Mouse (Mus musculus): ENCODE results near the gene Abhd17b. TPM values are rescaled to one million over a fixed set of nuclear protein-coding genes. Genes with fewer than 3 reads are reported as not detected.
"Not testable (repeated sequence)": the region's sequence is repeated elsewhere in the genome, so short reads cannot be mapped to it uniquely, and the experiment has no call there.

Gene Abhd17b
- total and polyA plus RNA-seq, 2 experiments from 2014 or later = 17.5 to 17.6 TPM

GRCm38 (mm10) chr19:21715515-21715914, 62.5 kb downstream of the Abhd17b start:
- TF ChIP-seq CTCF (IDR thresholded peaks at IDR 0.05; ENCODE audit: low read depth) = no peak
- no peak for TF ChIP-seq EP300 (IDR thresholded peaks at IDR 0.05; ENCODE audit: low read depth)
- Histone ChIP-seq H3K9ac (replicated peaks; ENCODE audit: low read depth, low read length) (no peak overlapping the region), H3K4me1 (ENCODE audit: control insufficient read depth, insufficient read depth) (peaks cover 5% of the 10 kb centered on the region; the same call in 1 of the 2 replicates), H3K4me3 (ENCODE audit: low read depth, low read length) (no peak overlapping the region), H3K27ac (ENCODE audit: low read depth) (no peak overlapping the region), H3K9me3 (replicated peaks; ENCODE audit: control insufficient read depth, low read length) (no peaks in the 10 kb centered on the region), H3K36me3 (replicated peaks; ENCODE audit: control insufficient read depth, insufficient read depth, low read length) (no peaks in the 10 kb centered on the region), H3K27me3 (ENCODE audit: control insufficient read depth, insufficient read depth, low read length) (no peaks in the 10 kb centered on the region), H3K4me2 (ENCODE audit: low read depth, low read length) (no peak overlapping the region)
- 83% methylated on average over 9 of the region's 9 CpGs for WGBS
- DNase-seq (ENCODE audit: low spot score) (no peak), ATAC-seq (ENCODE audit: insufficient read depth, low read depth) (no peak)

DNA sequence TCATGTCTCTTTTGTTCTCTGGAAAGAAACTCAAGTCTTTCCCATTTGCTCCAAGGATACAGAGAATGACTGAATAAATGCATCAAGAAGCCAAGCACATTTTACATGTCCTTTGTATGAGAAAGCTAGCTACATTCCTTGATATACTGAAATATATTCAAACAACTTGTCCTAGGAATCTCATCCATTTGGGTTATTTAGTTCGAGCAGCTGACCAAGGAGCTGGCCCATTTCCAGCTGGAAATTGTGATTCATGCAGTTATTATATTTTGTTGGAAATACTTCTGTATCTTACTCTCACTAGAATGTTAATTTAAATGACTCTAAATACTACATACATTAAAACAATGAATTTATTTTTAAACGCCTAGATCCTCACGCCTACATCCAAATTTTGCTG, 63.5 kb downstream of the Abhd17b start:
- 77% methylated on average over 3 of the region's 3 CpGs for WGBS
- H3K36me3 ChIP-seq (replicated peaks; ENCODE audit: control insufficient read depth, insufficient read depth, low read length) = no peaks in the 10 kb centered on the region
- H3K27me3 ChIP-seq (ENCODE audit: control insufficient read depth, insufficient read depth, low read length) = no peaks in the 10 kb centered on the region
- no peaks in the 10 kb centered on the region for H3K9me3 ChIP-seq (replicated peaks; ENCODE audit: control insufficient read depth, low read length)
- no peak overlapping the region for H3K27ac ChIP-seq (ENCODE audit: low read depth)
- H3K4me1 ChIP-seq (ENCODE audit: control insufficient read depth, insufficient read depth) = peaks cover 5% of the 10 kb centered on the region; the same call in 1 of the 2 replicates
- no peak for TF ChIP-seq CTCF (IDR thresholded peaks at IDR 0.05; ENCODE audit: low read depth)
- TF ChIP-seq EP300 (IDR thresholded peaks at IDR 0.05; ENCODE audit: low read depth) = no peak
- H3K4me2 ChIP-seq (ENCODE audit: low read depth, low read length) = no peak overlapping the region
- no peak overlapping the region for H3K9ac ChIP-seq (replicated peaks; ENCODE audit: low read depth, low read length)
- ATAC-seq (ENCODE audit: insufficient read depth, low read depth) (no peak), DNase-seq (ENCODE audit: low spot score) (no peak)
- no peak overlapping the region for H3K4me3 ChIP-seq (ENCODE audit: low read depth, low read length)

GRCm38 (mm10) chr19:21719206-21719605, 66.2 kb downstream of the Abhd17b start:
- 81% methylated on average over 3 of the region's 3 CpGs for WGBS
- DNase-seq (ENCODE audit: low spot score) = no peak
- TF ChIP-seq EP300 (IDR thresholded peaks at IDR 0.05; ENCODE audit: low read depth) = no peak
- TF ChIP-seq CTCF (IDR thresholded peaks at IDR 0.05; ENCODE audit: low read depth) = no peak
- no peak overlapping the region for H3K4me3 ChIP-seq (ENCODE audit: low read depth, low read length)
- H3K4me1 ChIP-seq (ENCODE audit: control insufficient read depth, insufficient read depth) = peaks cover 5% of the 10 kb centered on the region; the same call in 1 of the 2 replicates
- H3K9ac ChIP-seq (replicated peaks; ENCODE audit: low read depth, low read length) = no peak overlapping the region
- H3K4me2 ChIP-seq (ENCODE audit: low read depth, low read length) = no peak overlapping the region
- no peaks in the 10 kb centered on the region for H3K27me3 ChIP-seq (ENCODE audit: control insufficient read depth, insufficient read depth, low read length)
- no peaks in the 10 kb centered on the region for H3K9me3 ChIP-seq (replicated peaks; ENCODE audit: control insufficient read depth, low read length)
- H3K36me3 ChIP-seq (replicated peaks; ENCODE audit: control insufficient read depth, insufficient read depth, low read length) = no peaks in the 10 kb centered on the region
- H3K27ac ChIP-seq (ENCODE audit: low read depth) = no peak overlapping the region
- ATAC-seq (ENCODE audit: insufficient read depth, low read depth) = no peak

DNA sequence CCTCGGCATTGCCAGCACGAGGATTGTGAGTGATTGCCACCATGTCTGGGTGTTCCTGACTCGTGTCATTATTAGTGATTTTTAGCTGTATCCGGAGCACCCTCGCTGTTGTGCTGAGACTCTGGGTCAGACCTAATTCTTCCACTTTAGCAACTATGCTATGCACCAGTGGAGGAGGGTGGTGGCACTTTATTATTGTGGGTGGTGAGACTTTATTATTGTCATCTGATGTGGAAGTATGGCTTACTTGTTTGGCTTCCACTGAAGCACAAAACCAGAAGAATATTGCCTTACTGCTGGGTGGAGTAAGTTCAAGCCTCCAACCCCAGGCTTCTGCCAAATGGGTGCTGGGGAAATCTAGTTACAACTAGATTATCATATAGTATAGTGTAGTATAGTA, 68.0 kb downstream of the Abhd17b start:
- no peak overlapping the region for H3K27ac ChIP-seq (ENCODE audit: low read depth)
- H3K4me3 ChIP-seq (ENCODE audit: low read depth, low read length) = no peak overlapping the region
- H3K9me3 ChIP-seq (replicated peaks; ENCODE audit: control insufficient read depth, low read length) = no peaks in the 10 kb centered on the region
- no peaks in the 10 kb centered on the region for H3K36me3 ChIP-seq (replicated peaks; ENCODE audit: control insufficient read depth, insufficient read depth, low read length)
- ATAC-seq (ENCODE audit: insufficient read depth, low read depth) (no peak), DNase-seq (ENCODE audit: low spot score) (no peak)
- 84% methylated on average over 5 of the region's 5 CpGs for WGBS
- TF ChIP-seq EP300 (IDR thresholded peaks at IDR 0.05; ENCODE audit: low read depth) = no peak
- TF ChIP-seq CTCF (IDR thresholded peaks at IDR 0.05; ENCODE audit: low read depth) = no peak
- no peak overlapping the region for H3K9ac ChIP-seq (replicated peaks; ENCODE audit: low read depth, low read length)
- H3K27me3 ChIP-seq (ENCODE audit: control insufficient read depth, insufficient read depth, low read length) = no peaks in the 10 kb centered on the region
- H3K4me1 ChIP-seq (ENCODE audit: control insufficient read depth, insufficient read depth) = no peaks in the 10 kb centered on the region
- no peak overlapping the region for H3K4me2 ChIP-seq (ENCODE audit: low read depth, low read length)

GRCm38 (mm10) chr19:21723280-21723679, 70.3 kb downstream of the Abhd17b start:
- not testable (repeated sequence) for ATAC-seq (ENCODE audit: insufficient read depth, low read depth); DNase-seq (ENCODE audit: low spot score); H3K27me3 ChIP-seq (ENCODE audit: control insufficient read depth, insufficient read depth, low read length); H3K4me1 ChIP-seq (ENCODE audit: control insufficient read depth, insufficient read depth); H3K4me2 ChIP-seq (ENCODE audit: low read depth, low read length); H3K36me3 ChIP-seq (replicated peaks; ENCODE audit: control insufficient read depth, insufficient read depth, low read length); H3K4me3 ChIP-seq (ENCODE audit: low read depth, low read length); H3K9me3 ChIP-seq (replicated peaks; ENCODE audit: control insufficient read depth, low read length); H3K27ac ChIP-seq (ENCODE audit: low read depth); H3K9ac ChIP-seq (replicated peaks; ENCODE audit: low read depth, low read length)
- 94% methylated on average over 20 of the region's 20 CpGs for WGBS

GRCm38 (mm10) chr19:21723911-21724655, 71.1 kb downstream of the Abhd17b start:
- WGBS = 76% methylated on average over 8 of the region's 8 CpGs
- H3K9ac ChIP-seq (replicated peaks; ENCODE audit: low read depth, low read length) = no peak overlapping the region
- H3K4me2 ChIP-seq (ENCODE audit: low read depth, low read length) = no peak overlapping the region
- DNase-seq (ENCODE audit: low spot score) (no peak), ATAC-seq (ENCODE audit: insufficient read depth, low read depth) (no peak)
- TF ChIP-seq CTCF (IDR thresholded peaks at IDR 0.05; ENCODE audit: low read depth) (no peak), EP300 (IDR thresholded peaks at IDR 0.05; ENCODE audit: low read depth) (no peak)
- H3K4me1 ChIP-seq (ENCODE audit: control insufficient read depth, insufficient read depth) = no peaks in the 10 kb centered on the region
- H3K9me3 ChIP-seq (replicated peaks; ENCODE audit: control insufficient read depth, low read length) = no peaks in the 10 kb centered on the region
- H3K4me3 ChIP-seq (ENCODE audit: low read depth, low read length) = no peak overlapping the region
- H3K27ac ChIP-seq (ENCODE audit: low read depth) = no peak overlapping the region
- no peaks in the 10 kb centered on the region for H3K36me3 ChIP-seq (replicated peaks; ENCODE audit: control insufficient read depth, insufficient read depth, low read length)
- no peaks in the 10 kb centered on the region for H3K27me3 ChIP-seq (ENCODE audit: control insufficient read depth, insufficient read depth, low read length)

Data from heart, postnatal 0 days (tissue).